Mouse (Mus musculus) ES-E14 (cell line): ENCODE results near the gene Krt88. TPM values are rescaled to one million over a fixed set of nuclear protein-coding genes. Genes with fewer than 3 reads are reported as not detected.

ENCODE experiments used
- DNase-seq: peaks from one replicate; pipeline ENCODE4 v3.0.0-alpha.2; 2013; ENCODE audit warnings: low read depth, low spot score
- H3K27ac ChIP-seq: 2 replicates; pipeline ENCODE4 v1.5.1; 2012; ENCODE audit warnings: low read depth, mild to moderate bottlenecking, low read length, moderate library complexity, mixed read lengths; ENCODE audit not compliant: poor library complexity, insufficient read depth, severe bottlenecking
- H3K36me3 ChIP-seq: 2 replicates; pipeline ENCODE4 v1.6.1; 2012; ENCODE audit warnings: mild to moderate bottlenecking, low read length, moderate library complexity, mixed read lengths; ENCODE audit not compliant: control insufficient read depth, poor library complexity, insufficient read depth, severe bottlenecking
- H3K4me1 ChIP-seq, 2 experiments: fragments of 150-350 bp in 1 of 2; sonication (generic) in 1 of 2; 2 replicates each; pipeline ENCODE4 v1.6.1; 2012; ENCODE audit warnings: low read length in 2 of 2, mild to moderate bottlenecking in 1 of 2, mixed read lengths in 1 of 2; ENCODE audit not compliant: control insufficient read depth in 2 of 2, insufficient read depth in 2 of 2, poor library complexity in 1 of 2
- H3K4me3 ChIP-seq, 2 experiments: fragments of 150-350 bp in 1 of 2; sonication (generic) in 1 of 2; 2 replicates each; pipeline ENCODE4 v1.5.1; 2012; ENCODE audit warnings: low read length in 2 of 2, low read depth in 1 of 2, mild to moderate bottlenecking in 1 of 2, mixed read lengths in 1 of 2; ENCODE audit not compliant: insufficient read depth in 1 of 2, poor library complexity in 1 of 2, severe bottlenecking in 1 of 2
- H3K9ac ChIP-seq: 2 replicates; pipeline ENCODE4 v1.6.1; 2012; ENCODE audit warnings: low read depth, mild to moderate bottlenecking, low read length, mixed read lengths; ENCODE audit not compliant: poor library complexity, insufficient read depth, severe bottlenecking
- H3K9me3 ChIP-seq: fragments of 150-350 bp; sonication (generic); 2 replicates; pipeline ENCODE4 v1.6.1; 2012; ENCODE audit warnings: low read depth, mild to moderate bottlenecking, low read length; ENCODE audit not compliant: control insufficient read depth, insufficient read depth
- CHD2 ChIP-seq: IDR thresholded peaks from 2 replicates; pipeline ENCODE4 v1.6.1; 2014; ENCODE audit warnings: mild to moderate bottlenecking, low read depth, low read length, inconsistent platforms
- HCFC1 ChIP-seq: IDR thresholded peaks from 2 replicates; pipeline ENCODE4 v1.6.1; 2012; ENCODE audit warnings: low read length, inconsistent platforms, borderline replicate concordance; ENCODE audit not compliant: insufficient read depth
- MAFK ChIP-seq: IDR thresholded peaks from 2 replicates; pipeline ENCODE4 v1.6.1; 2014; ENCODE audit warnings: mild to moderate bottlenecking, low read depth, low read length, inconsistent platforms; ENCODE audit not compliant: insufficient read depth
- ZC3H11A ChIP-seq: IDR thresholded peaks from 2 replicates; pipeline ENCODE4 v1.6.1; 2012; ENCODE audit warnings: low read depth, mild to moderate bottlenecking, inconsistent platforms, low read length, borderline replicate concordance
- ZNF384 ChIP-seq: IDR thresholded peaks from 2 replicates; pipeline ENCODE4 v1.6.1; 2012; ENCODE audit warnings: low read depth, low read length, inconsistent platforms
- in situ Hi-C, 2 experiments: fragments of 600-800 bp; cut with MboI; formaldehyde crosslinking; loops; one replicate each; pipeline ENCODE4 v1.15.1; 2025; ENCODE audit warnings: low sequenced_read_pairs in 2 of 2, inconsistent platforms in 1 of 2; ENCODE audit not compliant: unreplicated experiment in 2 of 2
- total RNA-seq: library from RNA; depleted of rRNA; stranded (reverse); fragments of 300-350 nt; gene quantifications from 2 replicates; pipeline ENCODE4 v1.2.3, GENCODE M21; 2012

Krt88 gene
- total RNA-seq, 1 experiment = not detected

DNA sequence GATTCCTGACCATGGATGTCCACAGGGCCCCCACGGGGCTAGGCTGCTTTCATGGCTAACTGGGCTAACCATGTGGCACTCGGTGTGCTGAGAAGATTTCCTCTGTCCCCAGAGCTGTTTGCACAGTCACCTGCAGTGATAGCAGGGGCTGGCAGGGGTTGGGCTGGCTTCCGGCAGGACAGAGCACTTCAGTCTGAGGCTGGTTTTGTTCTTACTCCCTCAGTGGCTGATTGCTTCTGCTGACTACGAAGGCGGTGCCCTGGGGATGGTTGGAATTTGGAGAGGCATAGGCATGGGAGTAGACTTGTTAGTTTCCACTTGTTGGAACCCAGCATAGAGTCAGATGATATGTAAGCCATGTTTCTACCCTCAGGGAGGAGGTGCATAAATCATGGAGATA, 22.6 kb upstream of the Krt88 start:
- no peak for DNase-seq
- Histone ChIP-seq H3K9ac (no peak overlapping the region), H3K9me3 (no peaks in the 10 kb centered on the region)

DNA sequence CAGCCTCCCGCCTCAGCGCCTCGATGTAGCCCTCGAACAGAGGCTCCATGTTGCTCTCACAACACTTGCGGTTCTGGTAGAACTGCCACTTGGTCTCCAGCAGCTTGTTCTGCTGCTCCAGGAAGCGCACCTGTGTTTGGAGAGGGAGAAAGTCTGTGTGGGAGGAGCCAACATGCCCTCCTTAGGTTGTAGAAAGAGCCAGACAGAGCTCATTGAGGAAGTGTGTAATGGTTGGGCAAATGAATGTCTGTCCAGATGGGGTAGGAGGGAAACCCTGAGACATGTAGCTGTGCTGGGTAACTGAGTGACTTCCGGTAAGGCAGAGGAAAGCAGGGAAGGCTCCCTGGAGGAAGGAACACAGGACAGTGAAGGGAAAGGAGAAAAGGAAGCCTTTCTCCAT, 10.9 kb upstream of the Krt88 start:
- TF ChIP-seq HCFC1 (no peak), CHD2 (no peak), ZNF384 (no peak), MAFK (no peak), ZC3H11A (no peak)
- Histone ChIP-seq H3K27ac (no peak overlapping the region), H3K9me3 (no peaks in the 10 kb centered on the region), H3K4me1 (peaks cover 0 to 2% of the 10 kb centered on the region in 2 experiments; a peak in 1 of 4 replicates), H3K4me3 (no peak overlapping the region), H3K36me3 (no peaks in the 10 kb centered on the region), H3K9ac (no peak overlapping the region)
- DNase-seq = no peak
- in situ Hi-C loops = no loop called here

More for the DNA sequence above, 22.6 kb upstream of the Krt88 start:
- in situ Hi-C loops = no loop called here
- Histone ChIP-seq H3K27ac (no peak overlapping the region), H3K4me1 (peaks cover 0 to 3% of the 10 kb centered on the region in 2 experiments; a peak in 1 of 4 replicates), H3K36me3 (no peaks in the 10 kb centered on the region), H3K4me3 (no peak overlapping the region)
- TF ChIP-seq MAFK = no peak
- no peak for TF ChIP-seq CHD2
- TF ChIP-seq ZC3H11A = no peak
- TF ChIP-seq HCFC1 = no peak
- no peak for TF ChIP-seq ZNF384

DNA sequence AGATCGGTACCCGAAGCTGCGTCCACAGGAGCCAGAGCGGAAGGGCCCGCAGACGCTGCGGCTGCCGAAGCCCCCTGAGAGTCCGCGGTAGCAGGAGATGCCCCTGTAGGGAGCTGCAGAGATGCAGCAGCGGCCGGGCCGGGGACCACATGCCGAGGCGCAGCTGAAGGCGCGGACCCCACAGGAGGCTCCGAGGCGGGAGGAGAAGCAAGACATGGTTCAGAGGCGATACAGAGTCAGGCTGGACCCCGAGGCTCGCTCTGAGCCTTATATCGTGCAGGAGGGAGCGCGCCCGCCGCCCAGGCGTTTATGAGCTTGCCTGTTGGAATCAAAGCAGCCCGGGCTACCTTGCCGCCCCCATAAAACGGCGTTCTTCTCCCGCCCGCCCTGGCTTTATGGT, 9.0 kb upstream of the Krt88 start, which contains the start of gene Krt87:
Krt87 (minus strand) TSS at position 250 of the 400 bp plus-strand sequence.
- H3K4me3 ChIP-seq = peak within 1 kb of the TSS; percentile 26 to 60; a peak in 3 of 4 replicates
- H3K9ac ChIP-seq = no peak within 1 kb of the TSS
- no peak for DNase-seq
- in situ Hi-C loops = no loop called here
- TF ChIP-seq HCFC1 (no peak), MAFK (no peak), ZNF384 (no peak), CHD2 (no peak), ZC3H11A (no peak)
- H3K27ac ChIP-seq = no peak within 1 kb of the TSS
- H3K36me3 ChIP-seq = no peaks in the 10 kb centered on the region
- H3K4me1 ChIP-seq = peaks cover 0 to 2% of the 10 kb centered on the region in 2 experiments; a peak in 1 of 4 replicates
- H3K9me3 ChIP-seq = no peaks in the 10 kb centered on the region

DNA sequence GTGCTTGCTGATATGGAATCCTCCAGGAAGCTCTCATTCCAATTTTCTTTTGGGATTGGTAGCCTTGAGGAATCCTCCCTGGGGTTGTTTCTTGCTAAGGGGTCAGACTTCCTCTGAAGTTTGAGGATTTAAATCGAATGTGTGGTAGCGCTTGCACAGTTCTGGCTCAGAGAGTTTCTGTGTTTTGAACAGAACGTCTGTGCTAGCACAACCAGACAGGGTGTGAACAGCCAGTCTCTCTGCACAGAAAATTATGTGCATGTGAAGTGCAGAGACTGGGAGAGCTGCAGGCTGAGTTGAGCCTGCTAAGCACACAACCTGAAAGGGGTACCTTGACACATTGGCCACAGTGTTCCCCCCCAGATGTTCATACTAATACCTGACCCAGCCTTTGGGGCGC, 6.7 kb upstream of the Krt88 start:
- no peak overlapping the region for H3K9ac ChIP-seq
- no peak for DNase-seq
- no peaks in the 10 kb centered on the region for H3K9me3 ChIP-seq
- no peaks in the 10 kb centered on the region for H3K36me3 ChIP-seq
- H3K4me1 ChIP-seq = peaks cover 0 to 2% of the 10 kb centered on the region in 2 experiments; a peak in 1 of 4 replicates
- no peak overlapping the region for H3K4me3 ChIP-seq
- in situ Hi-C loops = no loop called here
- no peak overlapping the region for H3K27ac ChIP-seq
- no peak for TF ChIP-seq ZNF384
- TF ChIP-seq HCFC1 = no peak
- no peak for TF ChIP-seq ZC3H11A

DNA sequence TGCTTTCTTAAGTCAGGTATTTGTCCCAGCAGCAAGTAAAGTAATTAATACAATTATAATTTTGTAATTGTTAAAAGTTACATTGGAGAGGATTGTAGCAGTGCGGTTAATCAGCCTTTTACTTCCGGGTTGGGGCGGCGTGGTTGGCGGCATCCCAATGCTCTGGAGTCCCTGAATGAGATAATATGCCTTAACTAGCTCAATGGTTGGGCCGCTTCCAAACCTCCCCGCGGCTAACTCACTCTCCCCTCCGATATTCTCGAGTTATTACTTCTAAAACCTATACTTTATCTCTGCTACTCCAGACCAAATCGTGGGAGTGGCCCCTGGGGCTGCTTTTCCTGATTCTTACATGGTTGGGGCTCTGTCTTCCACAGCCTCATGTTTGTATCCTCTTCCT, 972 bp upstream of the Krt88 start:
- DNase-seq = no peak
- TF ChIP-seq CHD2 (no peak), MAFK (no peak), HCFC1 (no peak), ZC3H11A (no peak), ZNF384 (no peak)
- H3K4me1 ChIP-seq = no peaks in the 10 kb centered on the region
- H3K9me3 ChIP-seq = no peaks in the 10 kb centered on the region
- H3K9ac ChIP-seq = no peak overlapping the region
- H3K27ac ChIP-seq = no peak overlapping the region
- no peaks in the 10 kb centered on the region for H3K36me3 ChIP-seq
- in situ Hi-C loops = no loop called here
- no peak overlapping the region for H3K4me3 ChIP-seq
